Mouse (Mus musculus) testis, postnatal 10 days (tissue): ENCODE results near the gene Adrb1.
A peak's percentile ranks its signal among the peaks of the same experiment; 100 is the strongest.

ENCODE experiments used
- DNase-seq: peaks from one replicate; pipeline ENCODE4 v3.0.0; 2021; ENCODE audit warnings: low spot score

Adrb1 gene

DNA sequence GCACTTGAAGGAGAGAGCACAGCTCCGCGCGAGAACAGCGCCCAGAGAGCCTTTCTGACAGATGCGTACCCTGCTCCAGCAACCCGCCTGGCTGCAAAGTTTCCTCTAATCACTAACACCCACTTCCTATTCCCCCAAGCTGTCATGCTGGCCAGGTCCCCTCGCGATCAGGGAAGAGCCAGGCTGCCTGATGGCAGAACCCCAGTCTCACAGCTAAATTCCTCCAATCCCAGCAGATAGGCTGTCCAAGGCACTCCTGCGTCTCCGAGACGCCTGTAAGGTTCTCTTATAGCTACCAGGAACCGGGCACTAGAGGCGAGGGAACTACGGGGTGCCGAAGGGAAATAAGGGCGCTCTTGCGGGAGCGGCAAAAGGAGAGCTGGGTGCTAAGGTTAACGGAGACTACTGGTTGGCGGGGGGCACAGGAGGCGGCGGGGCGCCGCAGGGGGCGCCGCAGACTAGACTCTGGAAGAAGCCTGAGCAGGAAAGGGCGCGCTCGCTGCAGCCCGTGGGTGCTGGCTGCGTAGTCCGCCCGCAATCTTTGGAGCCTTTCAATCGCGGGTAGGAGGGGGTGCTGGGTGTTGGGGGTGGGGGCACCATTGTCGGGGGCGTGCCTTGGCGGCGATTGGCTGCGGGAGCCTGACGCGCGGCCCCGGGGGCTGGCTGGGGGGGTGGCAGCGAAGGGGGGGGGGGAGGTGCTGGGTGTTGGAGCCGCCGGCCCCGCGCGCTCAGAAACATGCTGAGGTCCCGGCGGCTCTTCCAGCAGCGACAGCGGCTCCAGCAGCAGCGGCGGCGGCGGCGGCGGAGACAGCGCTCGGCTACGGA is at the start of gene Adrb1:
Adrb1 (plus strand) TSS at position 813 of the 825 bp plus-strand sequence.
- peak; percentile 56 for DNase-seq

DNA sequence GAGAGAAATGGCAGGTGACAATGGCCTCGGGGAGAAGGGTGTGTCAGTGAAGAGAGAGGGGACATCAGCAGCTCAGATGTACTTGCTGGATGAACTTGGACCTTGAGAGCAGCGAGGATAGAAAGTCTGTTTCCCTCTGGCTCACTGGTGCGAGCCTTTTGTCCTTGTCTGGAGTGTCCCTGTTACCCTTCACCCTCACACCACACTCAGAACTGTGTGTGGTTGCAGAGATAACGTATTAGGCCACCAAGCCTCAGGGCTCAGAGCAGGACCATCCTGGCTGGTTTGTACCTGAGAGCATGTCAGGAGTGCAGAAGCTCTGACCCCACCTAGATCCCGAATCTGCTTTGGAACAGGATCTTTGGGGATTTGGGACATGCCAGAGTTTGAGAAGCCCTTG is 46.3 kb upstream of the Adrb1 start:
- no peak for DNase-seq

DNA sequence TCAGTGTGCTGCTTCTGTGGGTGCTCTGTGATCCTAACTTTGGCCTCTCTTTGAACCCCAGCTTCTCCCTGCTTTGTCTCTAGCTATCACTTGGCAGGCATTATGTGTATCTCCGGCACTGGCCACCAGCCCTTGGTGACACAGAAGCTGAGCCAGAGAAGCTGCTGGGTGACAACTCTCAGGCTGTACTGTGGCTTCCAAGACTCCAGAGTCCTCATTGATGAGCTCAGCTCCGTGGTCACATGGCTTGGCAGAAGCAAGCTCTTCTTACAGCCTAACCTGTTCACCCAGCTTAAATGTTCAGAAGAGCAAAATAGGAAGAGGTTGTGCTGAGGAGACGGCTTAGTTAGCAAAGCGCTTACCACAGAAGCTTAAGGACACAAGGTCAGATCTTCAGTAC is 45.5 kb upstream of the Adrb1 start:
- no peak for DNase-seq

DNA sequence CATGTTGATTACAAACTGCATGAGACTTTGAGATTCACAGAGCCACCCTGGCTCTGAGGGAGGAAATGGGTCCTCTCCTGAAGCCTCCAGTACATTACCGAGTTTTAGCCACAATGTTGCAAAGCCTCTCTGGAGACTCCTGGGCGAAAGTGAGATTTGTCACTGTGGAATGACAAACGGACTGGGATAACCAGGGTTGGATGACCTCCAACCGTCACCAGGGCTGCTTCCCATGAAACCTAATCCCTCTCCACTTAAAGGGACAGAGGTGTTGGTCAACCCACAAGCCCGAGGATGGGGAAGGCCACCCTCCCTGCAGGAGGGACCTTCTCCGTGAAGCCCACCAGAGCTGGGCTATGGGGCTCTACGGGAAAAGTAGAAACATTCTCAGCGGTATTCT is 44.4 kb upstream of the Adrb1 start:
- no peak for DNase-seq

DNA sequence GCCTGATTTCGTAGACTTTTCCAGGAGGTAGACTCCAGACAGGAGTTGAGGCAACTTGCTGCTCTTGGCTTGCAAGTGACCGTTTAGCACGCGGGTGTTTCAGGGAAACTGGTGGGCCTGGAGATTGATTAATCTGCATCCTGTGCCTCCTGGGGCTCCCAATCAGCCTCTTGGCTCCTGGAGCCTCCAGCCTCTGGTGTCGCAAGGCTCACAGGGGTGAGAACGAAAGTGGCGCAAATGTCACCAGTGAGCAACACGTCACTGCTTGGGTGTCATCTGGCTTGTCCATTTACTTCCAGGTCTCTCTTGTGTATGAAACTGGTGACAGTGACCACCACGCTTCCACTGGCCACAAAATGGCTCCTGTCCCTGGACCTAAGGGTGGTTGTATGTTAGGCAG is 43.5 kb upstream of the Adrb1 start:
- no peak for DNase-seq

DNA sequence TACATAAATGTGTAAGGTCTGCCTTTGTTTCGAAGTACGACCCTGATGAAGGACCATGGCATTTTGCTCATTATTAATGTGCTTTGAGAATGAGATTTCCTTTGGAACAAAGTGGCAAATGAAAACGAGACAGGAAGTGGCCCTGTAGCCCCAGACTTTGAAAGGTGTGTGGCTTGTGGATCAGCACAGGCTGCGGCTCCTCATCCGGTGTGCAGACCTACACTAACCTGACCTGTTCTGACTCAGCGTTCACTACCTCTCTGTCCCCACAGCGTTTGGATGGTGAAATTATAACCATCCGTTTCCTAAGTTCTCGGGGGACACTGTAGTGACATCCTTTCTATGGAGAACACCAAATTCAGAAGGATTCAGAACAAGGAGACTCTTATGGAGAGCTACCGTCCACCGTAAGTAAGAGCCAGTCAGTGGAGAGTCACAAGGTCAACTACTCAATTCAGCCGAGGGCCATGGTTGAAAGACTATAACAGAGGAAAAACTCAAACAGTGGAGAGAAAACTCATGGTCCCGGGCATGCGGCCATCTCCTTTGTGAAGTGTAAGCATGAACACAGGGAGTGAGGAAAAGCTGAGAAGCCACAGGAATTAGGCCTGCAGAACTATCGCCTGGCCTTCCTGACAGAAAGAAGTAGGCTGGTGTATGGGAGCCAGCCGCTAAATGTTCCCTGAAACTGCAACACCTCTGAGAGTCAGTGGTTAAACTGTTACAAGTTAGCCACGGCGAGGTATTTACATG is 42.6 kb upstream of the Adrb1 start:
- DNase-seq = no peak

DNA sequence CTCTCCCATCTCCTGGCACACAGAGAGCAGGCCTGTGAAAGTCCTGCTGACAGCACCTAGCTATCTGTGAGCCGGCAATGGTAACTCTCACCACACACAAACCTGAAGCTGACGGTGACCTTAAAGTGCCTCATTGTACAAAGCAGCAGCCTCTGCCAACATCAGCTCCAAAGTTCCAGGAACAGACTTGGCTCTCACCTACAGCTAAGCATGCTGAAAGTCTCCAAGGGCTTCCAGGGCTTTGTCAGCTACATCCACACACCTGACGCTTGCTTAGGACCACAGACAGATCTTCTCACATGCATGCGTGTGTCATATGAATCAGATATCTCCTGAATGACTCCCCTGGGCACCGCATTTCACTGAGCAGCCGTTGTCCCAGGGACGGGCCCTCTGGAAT is 42.0 kb upstream of the Adrb1 start:
- no peak for DNase-seq

DNA sequence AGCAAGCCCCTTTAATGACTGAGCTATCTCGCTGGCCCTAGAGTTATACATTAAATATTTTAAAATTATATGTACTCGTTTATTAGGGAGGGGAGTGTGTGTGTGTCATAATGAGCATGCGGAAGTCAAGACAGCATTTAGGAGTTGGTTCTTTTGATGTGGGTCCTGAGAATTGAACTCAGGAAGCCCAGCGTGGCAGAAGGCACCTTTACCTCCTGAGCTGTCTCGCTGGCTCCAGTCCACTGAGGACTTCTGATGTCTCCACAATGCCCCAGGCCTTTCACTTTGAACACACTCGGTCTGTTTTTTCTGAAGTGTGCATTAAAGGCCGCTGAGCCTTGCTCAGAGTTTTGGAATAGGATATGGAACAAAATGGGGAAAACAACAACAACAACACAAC is 39.7 kb upstream of the Adrb1 start:
- no peak for DNase-seq

DNA sequence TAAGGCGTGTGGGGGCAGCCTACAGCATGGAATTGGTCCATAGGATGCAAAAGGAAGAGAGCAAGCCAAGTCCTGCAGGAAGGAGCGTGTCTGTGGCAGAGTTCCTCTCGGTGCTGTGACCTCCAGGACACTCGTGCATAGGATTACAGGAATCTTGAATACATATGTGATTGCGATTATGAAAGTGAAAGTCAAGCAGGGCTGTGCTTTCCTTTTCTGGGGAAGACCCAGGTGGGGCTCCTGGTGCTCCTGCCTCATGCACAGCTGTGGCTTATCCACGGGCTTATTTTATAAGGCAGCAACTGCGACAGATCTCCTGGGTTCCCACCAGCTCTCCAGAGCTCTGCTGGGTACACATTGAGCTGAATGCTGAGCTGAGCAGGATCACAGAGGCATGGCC is 39.2 kb upstream of the Adrb1 start:
- DNase-seq = no peak

DNA sequence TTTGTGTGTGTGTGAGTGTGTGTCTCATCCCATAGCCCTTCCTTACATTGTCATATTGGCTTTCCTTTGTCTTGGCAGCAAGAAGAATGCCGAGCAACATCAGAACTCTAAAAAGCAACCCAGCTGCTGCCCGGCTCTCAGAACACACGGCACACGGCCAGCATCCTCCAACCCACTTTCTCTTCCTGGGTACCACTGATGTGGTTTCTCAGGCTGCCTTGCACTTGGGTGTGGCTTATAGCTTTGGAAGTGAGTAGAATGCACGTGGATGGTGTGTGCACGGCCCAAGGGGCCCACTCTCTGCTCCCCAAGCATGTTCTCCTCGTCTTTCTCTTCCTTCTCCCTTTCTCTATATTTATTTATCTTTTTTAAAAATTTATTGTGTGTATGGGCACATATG is 36.5 kb upstream of the Adrb1 start:
- DNase-seq = no peak

DNA sequence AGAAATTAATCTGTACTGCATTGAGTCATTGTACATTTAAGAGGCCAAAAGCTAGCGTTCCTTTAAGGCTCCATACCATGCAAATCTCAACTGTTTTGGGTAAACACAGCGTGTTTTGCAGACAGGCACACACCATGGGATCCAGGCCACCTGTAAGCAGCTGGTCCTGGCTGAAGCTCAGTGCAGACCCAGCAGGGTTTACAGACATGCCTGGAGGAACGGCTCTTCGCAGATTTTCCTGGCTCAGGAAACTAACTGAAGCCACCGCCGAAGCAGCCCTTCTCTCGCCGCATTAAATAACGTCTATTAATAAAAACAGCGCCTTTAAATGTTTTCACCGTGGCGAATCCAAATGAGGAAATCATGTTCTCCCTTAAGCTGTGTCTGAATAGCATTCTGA is 35.8 kb upstream of the Adrb1 start:
- no peak for DNase-seq

DNA sequence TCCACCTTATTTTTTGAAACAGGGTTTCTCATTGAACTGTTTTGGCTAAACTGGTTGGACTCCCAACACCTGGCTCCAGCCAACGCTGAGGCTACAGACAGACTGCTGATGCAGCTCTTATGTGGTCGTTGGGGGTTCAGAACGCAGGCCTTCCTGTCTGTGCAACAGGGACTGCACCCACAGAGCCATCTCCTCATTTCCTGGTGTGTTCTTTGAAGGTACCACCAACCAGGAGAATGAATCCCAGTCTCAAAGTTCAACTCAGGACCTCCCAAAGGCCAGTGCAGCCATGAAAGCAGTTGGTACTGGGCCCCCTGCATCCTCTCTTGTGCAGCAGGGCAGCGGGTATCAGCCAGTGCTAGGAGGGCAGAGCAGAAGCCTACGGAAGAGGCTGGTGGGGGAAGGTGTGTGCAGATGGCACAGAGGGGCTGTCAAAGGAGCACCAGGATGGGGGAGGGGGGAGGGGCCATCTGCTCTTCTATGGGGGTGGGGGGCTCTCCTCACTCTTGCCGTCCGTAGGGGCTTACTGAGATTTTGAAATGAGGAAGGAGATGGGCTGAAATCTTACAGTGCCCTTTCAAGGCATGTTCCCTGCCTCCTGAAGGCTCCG is 34.9 kb upstream of the Adrb1 start:
- no peak for DNase-seq

DNA sequence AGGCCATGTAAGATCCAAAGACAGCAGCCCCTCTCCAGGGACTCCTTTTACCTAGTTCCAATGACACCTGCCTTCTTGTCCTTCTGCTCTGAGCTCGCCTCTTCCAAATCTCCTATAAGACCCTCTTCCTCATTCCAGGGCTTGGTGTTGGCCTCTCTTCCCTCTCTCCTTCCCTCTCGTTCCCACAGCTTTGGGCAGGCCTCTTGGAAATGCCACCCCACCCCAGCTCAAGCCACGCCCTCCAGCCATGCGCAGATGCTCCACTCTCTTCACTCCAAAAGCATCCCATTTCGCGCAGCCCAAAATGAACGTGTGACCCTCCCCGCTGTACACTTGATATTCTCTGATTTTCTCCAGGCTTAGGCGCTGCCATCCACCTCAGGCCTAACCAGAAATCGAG is 34.3 kb upstream of the Adrb1 start:
- DNase-seq = no peak

DNA sequence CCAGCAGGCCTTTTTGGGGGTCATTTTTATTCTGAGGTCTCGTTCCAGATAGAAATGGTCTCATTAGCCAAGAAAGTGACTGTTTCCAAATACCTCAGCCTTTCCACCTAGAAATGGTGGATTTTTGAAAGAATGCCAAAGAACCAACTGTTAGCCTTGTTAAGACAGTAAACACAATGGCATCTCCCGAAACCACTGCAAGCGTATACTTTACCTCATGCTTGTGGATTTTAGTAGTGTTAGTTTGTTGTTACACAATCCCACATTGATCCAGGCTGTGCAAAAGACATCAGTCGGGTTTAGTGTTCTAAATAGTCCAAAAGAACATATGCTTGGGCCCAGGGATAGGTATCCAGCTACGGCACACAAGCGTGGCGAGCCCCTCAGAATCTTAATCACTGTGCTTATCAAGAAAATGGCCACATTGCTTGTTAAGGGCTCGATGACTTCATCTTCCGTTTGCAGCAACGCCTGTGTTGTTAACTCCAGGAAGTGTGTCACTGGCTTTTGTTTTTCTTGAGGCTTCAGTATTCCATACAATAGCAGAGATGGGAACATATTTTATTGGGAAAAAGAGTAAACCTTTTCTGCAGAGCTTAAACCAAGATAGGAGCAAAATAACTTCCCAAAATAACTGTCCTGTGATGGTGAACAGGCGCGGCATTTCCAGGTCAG is 33.2 kb upstream of the Adrb1 start:
- no peak for DNase-seq

DNA sequence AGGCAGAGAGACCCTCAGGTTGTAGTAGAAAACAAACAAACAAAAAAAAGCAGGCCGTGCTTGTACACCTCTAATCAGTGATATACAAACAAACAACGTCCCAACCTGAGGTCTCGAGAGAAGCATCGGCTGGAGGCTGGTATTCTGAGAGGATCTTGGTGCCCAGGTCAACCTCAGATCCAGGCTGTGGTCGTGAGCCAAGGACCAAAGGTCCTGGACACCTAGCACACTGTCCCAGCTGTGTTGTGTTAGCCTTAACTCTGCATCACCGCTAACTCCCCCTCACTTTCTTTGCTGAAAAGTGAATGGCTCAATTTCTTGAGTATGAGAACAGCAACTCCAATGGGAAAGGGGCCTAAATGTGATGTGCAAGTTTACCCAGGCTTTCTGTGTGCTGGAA is 32.5 kb upstream of the Adrb1 start:
- DNase-seq = no peak

DNA sequence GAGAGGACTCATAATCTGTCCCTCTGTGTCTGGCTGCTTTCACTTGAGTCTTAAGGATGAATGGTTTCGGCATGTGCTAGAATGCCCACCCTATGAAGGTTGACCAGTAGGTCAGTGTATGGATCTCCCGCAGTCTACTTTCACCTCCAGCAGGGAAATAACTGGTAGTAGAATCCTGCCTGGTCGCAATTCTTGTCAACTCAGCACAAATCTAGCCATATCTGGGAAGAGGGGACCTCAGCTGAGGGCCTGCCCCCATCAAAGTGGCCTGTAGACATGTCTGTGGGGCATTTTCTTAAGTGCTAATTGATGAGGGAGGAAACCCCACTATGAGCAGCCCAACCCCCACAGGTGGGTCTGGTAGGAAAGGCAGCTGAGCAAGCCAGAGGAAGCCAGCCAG is 30.9 kb upstream of the Adrb1 start:
- DNase-seq = no peak

DNA sequence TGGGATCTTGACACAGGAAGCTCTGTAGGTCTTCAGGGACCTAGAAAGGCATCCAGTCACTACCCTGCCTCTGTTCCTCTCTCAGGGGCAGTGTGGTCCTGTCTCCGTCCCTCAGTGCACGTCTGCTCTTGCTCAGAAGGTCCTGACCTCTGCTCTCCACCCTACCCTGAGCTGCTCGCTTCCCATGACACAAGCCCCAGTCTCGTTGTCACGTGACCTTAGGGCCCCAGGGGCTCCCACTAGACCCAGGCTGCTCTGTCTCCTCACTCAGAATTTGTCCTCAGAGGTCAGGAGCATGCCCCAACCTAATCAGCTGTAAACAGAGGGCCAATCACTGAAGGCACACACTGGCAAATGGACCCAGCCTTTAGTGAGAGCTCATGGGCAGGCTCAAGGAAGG is 29.5 kb upstream of the Adrb1 start:
- DNase-seq = no peak

DNA sequence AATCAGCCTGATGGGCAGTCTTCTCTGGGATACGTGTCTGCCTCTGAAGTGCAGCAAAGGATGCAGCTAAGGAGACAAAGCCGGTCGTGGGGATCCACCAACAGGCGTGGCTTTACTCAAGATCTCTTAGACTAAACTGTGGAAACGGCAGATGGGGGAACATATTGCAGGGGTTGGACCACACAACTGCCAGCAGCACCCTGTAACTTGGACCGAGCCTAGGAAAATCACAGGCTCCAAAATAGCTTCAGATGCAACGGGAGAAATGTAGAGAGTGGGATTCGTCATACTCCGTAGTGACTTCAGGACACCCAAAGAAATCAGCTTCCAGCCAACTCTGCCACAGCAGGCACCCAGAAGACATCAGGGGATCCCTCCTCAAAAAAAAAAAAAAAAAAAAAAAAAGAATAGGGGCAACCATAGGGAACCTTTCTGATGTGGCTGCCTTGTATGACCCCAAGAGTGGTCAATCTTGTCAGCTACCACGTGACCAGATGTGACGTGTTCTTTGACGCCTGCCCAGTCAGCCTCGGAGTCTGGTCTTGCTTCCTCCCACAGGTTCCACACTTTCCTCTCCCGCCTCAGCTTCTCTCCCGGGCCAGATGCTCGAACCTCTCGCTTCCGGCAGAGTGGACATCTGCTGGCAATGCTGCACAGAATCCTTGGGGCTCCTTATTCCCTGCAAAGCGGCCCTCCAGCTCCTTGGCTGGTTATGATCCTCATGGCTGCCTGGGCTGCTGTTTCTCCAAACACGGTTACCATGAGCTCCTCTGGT is 24.4 kb upstream of the Adrb1 start:
- DNase-seq = no peak

DNA sequence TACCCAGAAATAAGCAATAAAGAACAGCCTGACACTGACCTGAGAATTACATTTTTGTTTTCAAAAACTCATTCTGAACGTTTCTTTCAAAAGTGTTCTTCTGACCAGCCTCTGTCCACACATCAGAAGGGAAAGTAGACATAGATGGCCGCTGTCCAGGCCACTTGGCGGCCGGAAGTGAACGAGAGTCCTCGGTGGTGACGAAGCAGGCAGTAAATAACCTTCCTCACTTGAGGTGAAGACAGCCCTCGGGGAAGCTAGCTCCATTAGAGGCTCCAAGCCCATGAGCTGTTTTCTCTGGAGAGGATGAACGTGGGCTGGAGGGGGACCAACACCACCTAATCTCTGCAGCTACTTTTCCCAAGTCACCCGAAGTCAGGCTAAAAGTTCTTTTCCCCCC is 21.2 kb upstream of the Adrb1 start:
- DNase-seq = no peak

DNA sequence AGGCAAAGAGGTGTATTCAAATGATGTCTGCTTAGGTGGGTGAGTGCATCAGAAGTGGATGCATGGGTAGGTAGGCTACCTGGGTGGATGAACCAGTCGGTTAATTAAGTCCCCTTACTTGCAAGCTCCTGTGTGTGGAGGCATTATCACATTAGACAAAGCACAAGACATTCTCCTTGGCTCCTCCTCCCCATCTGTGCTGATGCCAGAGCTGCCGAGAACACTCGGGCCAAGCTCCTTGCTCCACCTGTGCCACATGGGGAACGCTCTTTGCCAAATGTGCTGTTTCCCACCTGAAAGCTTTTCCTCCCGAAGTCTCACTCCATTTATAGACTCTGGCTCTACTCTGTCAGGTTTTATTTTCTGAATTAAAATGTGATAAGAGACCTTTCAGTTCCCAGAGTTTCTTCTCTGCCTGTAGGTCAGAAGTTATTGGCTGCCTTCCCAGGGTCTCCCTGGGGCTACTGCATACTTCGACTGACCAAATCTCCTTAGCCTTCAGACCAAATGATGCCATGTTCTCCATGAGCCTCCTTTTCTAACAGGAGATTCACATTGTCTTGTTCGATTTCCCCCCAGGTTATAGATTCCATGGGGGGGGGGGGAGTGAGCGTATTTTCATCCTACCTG is 20.5 kb upstream of the Adrb1 start:
- no peak for DNase-seq

DNA sequence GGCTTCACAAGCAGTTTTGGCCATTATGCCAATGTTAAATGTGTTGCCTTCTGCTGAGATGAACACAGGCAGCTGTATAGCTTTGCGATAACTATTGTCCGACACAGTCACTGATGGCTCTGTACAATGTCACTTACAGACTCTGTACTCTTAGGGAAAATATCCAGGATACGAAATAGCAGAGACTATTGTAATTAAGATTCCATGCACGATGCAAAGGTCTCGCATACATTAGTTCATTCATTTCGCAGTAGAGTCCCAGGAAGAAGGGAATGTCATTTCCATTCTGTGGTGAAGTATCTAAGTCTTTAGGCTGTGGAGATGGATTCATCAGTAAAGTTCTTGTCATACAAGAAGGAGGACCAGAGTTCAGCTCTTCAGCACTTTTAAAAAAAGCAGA is 20.0 kb upstream of the Adrb1 start:
- DNase-seq = no peak
